Mouse (Mus musculus): ENCODE measurements around the gene Bmp10. TPM values are rescaled to one million over a fixed set of nuclear protein-coding genes. Genes with fewer than 3 reads are reported as not detected.

The Bmp10 gene
- polyA plus RNA-seq, 1 experiment from 2014 or later, result not detected

- TF ChIP-seq CTCF (IDR thresholded peaks at IDR 0.05; ENCODE audit: low read depth), result no peak
- Histone ChIP-seq H3K4me2 (replicated peaks; ENCODE audit: low read depth) (no peak overlapping the region), H3K27me3 (replicated peaks; ENCODE audit: control insufficient read depth, insufficient read depth, low read length) (no peaks in the 10 kb centered on the region), H3K9ac (ENCODE audit: low read depth, low read length) (no peak overlapping the region), H3K4me3 (ENCODE audit: low read depth, low read length) (no peak overlapping the region), H3K27ac (ENCODE audit: low read depth, low read length) (no peak overlapping the region), H3K36me3 (ENCODE audit: control insufficient read depth, insufficient read depth) (no peaks in the 10 kb centered on the region), H3K9me3 (ENCODE audit: control insufficient read depth) (no peaks in the 10 kb centered on the region), H3K4me1 (replicated peaks; ENCODE audit: control insufficient read depth, insufficient read depth, low read length) (no peaks in the 10 kb centered on the region)
- 51% methylated on average over 3 of the region's 3 CpGs for WGBS
- ATAC-seq, result no peak
Measured at GRCm38 (mm10) chr6:87412011-87412410, 16.8 kb upstream of the Bmp10 start.

DNA sequence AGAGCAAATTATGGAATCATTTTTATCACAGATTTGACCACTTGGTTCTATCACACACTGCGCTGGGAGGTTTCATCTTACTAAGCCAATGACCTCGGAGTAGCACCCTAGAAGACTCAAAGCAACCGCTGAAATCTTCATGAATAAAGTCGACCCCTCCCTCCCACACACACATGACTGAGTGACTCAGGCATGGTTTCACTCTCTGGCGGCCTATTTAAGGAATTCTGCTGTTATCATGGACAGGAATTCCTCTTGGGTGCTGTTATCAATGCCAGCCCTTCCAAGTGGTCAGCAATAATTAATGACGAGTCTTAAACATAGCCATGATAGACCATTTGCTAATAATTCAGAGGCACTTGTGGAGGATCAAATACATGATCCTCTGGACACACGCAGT lies 6.5 kb upstream of the Bmp10 start:
- Histone ChIP-seq H3K9ac (ENCODE audit: low read depth, low read length) (no peak overlapping the region), H3K36me3 (ENCODE audit: control insufficient read depth, insufficient read depth) (no peaks in the 10 kb centered on the region), H3K4me1 (replicated peaks; ENCODE audit: control insufficient read depth, insufficient read depth, low read length) (no peaks in the 10 kb centered on the region), H3K4me2 (replicated peaks; ENCODE audit: low read depth) (no peak overlapping the region), H3K27ac (ENCODE audit: low read depth, low read length) (no peak overlapping the region), H3K27me3 (replicated peaks; ENCODE audit: control insufficient read depth, insufficient read depth, low read length) (no peaks in the 10 kb centered on the region), H3K9me3 (ENCODE audit: control insufficient read depth) (no peaks in the 10 kb centered on the region), H3K4me3 (ENCODE audit: low read depth, low read length) (no peak overlapping the region)
- WGBS, result 71% methylated on average over 7 of the region's 7 CpGs
- ATAC-seq, result no peak
- TF ChIP-seq CTCF (IDR thresholded peaks at IDR 0.05; ENCODE audit: low read depth), result no peak

- 42% methylated on average over 19 of the region's 19 CpGs for WGBS
- no peaks in the 10 kb centered on the region for H3K27me3 ChIP-seq (replicated peaks; ENCODE audit: control insufficient read depth, insufficient read depth, low read length)
- H3K4me1 ChIP-seq (replicated peaks; ENCODE audit: control insufficient read depth, insufficient read depth, low read length), result no peaks in the 10 kb centered on the region
- no peaks in the 10 kb centered on the region for H3K9me3 ChIP-seq (ENCODE audit: control insufficient read depth)
- no peak overlapping the region for H3K9ac ChIP-seq (ENCODE audit: low read depth, low read length)
- H3K4me3 ChIP-seq (ENCODE audit: low read depth, low read length), result no peak overlapping the region
- H3K4me2 ChIP-seq (replicated peaks; ENCODE audit: low read depth), result no peak overlapping the region
- no peak for TF ChIP-seq CTCF (IDR thresholded peaks at IDR 0.05; ENCODE audit: low read depth)
- no peak for ATAC-seq
- H3K27ac ChIP-seq (ENCODE audit: low read depth, low read length), result no peak overlapping the region
- no peaks in the 10 kb centered on the region for H3K36me3 ChIP-seq (ENCODE audit: control insufficient read depth, insufficient read depth)
Measured at GRCm38 (mm10) chr6:87424037-87424816, 4.6 kb upstream of the Bmp10 start.

GRCm38 (mm10) chr6:87426954-87427353 lies 1.8 kb upstream of the Bmp10 start:
- TF ChIP-seq CTCF (IDR thresholded peaks at IDR 0.05; ENCODE audit: low read depth), result no peak
- Histone ChIP-seq H3K9ac (ENCODE audit: low read depth, low read length) (no peak overlapping the region), H3K4me3 (ENCODE audit: low read depth, low read length) (no peak overlapping the region), H3K9me3 (ENCODE audit: control insufficient read depth) (no peaks in the 10 kb centered on the region), H3K36me3 (ENCODE audit: control insufficient read depth, insufficient read depth) (no peaks in the 10 kb centered on the region), H3K27me3 (replicated peaks; ENCODE audit: control insufficient read depth, insufficient read depth, low read length) (no peaks in the 10 kb centered on the region), H3K4me2 (replicated peaks; ENCODE audit: low read depth) (no peak overlapping the region), H3K27ac (ENCODE audit: low read depth, low read length) (no peak overlapping the region), H3K4me1 (replicated peaks; ENCODE audit: control insufficient read depth, insufficient read depth, low read length) (no peaks in the 10 kb centered on the region)
- no peak for ATAC-seq
- 74% methylated on average over 5 of the region's 5 CpGs for WGBS

DNA sequence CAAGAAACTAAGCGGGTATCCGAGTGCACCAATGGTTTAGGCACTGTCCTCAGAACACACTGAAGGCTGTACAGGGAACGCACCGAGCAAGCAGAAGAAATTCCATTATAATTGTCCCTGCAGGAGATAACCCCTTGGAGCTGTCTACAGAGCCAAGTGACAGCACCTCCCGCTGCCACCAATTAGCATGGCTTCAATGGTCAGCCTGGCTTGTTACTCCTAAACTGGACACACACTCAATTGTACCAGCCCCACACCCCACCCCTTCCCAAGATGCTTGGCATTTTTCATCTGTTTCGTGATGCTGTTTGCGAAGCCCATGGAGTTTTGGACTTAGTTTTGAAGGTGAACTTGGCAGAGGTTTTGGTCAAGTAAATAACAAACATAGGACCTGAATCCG lies 1.2 kb upstream of the Bmp10 start:
- no peaks in the 10 kb centered on the region for H3K4me1 ChIP-seq (replicated peaks; ENCODE audit: control insufficient read depth, insufficient read depth, low read length)
- no peak overlapping the region for H3K4me3 ChIP-seq (ENCODE audit: low read depth, low read length)
- H3K4me2 ChIP-seq (replicated peaks; ENCODE audit: low read depth), result no peak overlapping the region
- TF ChIP-seq CTCF (IDR thresholded peaks at IDR 0.05; ENCODE audit: low read depth), result no peak
- no peak overlapping the region for H3K27ac ChIP-seq (ENCODE audit: low read depth, low read length)
- no peaks in the 10 kb centered on the region for H3K36me3 ChIP-seq (ENCODE audit: control insufficient read depth, insufficient read depth)
- no peak for ATAC-seq
- H3K9me3 ChIP-seq (ENCODE audit: control insufficient read depth), result no peaks in the 10 kb centered on the region
- H3K27me3 ChIP-seq (replicated peaks; ENCODE audit: control insufficient read depth, insufficient read depth, low read length), result no peaks in the 10 kb centered on the region
- 82% methylated on average over 8 of the region's 8 CpGs for WGBS
- H3K9ac ChIP-seq (ENCODE audit: low read depth, low read length), result no peak overlapping the region

GRCm38 (mm10) chr6:87435791-87436190 lies 7.0 kb downstream of the Bmp10 start:
- H3K4me2 ChIP-seq (replicated peaks; ENCODE audit: low read depth), result no peak overlapping the region
- no peak overlapping the region for H3K27ac ChIP-seq (ENCODE audit: low read depth, low read length)
- H3K27me3 ChIP-seq (replicated peaks; ENCODE audit: control insufficient read depth, insufficient read depth, low read length), result no peaks in the 10 kb centered on the region
- 91% methylated on average over 3 of the region's 3 CpGs for WGBS
- H3K4me1 ChIP-seq (replicated peaks; ENCODE audit: control insufficient read depth, insufficient read depth, low read length), result no peaks in the 10 kb centered on the region
- no peaks in the 10 kb centered on the region for H3K9me3 ChIP-seq (ENCODE audit: control insufficient read depth)
- H3K4me3 ChIP-seq (ENCODE audit: low read depth, low read length), result no peak overlapping the region
- TF ChIP-seq CTCF (IDR thresholded peaks at IDR 0.05; ENCODE audit: low read depth), result no peak
- ATAC-seq, result no peak
- no peaks in the 10 kb centered on the region for H3K36me3 ChIP-seq (ENCODE audit: control insufficient read depth, insufficient read depth)
- no peak overlapping the region for H3K9ac ChIP-seq (ENCODE audit: low read depth, low read length)

Measured in intestine, postnatal 0 days (tissue).